Mouse (Mus musculus) regulatory T cell (primary cell): ENCODE results near the gene Nhlrc2.
"Not testable (repeated sequence)": the region's sequence is repeated elsewhere in the genome, so short reads cannot be mapped to it uniquely, and the experiment has no call there.

Source experiments
- in situ Hi-C: fragments of 300-600 bp; cut with MboI, MseI; formaldehyde crosslinking; loops from one replicate; pipeline ENCODE4 v1.15.1; 2025; ENCODE audit warnings: high pct_unique_total_duplicates

Nhlrc2 gene

DNA sequence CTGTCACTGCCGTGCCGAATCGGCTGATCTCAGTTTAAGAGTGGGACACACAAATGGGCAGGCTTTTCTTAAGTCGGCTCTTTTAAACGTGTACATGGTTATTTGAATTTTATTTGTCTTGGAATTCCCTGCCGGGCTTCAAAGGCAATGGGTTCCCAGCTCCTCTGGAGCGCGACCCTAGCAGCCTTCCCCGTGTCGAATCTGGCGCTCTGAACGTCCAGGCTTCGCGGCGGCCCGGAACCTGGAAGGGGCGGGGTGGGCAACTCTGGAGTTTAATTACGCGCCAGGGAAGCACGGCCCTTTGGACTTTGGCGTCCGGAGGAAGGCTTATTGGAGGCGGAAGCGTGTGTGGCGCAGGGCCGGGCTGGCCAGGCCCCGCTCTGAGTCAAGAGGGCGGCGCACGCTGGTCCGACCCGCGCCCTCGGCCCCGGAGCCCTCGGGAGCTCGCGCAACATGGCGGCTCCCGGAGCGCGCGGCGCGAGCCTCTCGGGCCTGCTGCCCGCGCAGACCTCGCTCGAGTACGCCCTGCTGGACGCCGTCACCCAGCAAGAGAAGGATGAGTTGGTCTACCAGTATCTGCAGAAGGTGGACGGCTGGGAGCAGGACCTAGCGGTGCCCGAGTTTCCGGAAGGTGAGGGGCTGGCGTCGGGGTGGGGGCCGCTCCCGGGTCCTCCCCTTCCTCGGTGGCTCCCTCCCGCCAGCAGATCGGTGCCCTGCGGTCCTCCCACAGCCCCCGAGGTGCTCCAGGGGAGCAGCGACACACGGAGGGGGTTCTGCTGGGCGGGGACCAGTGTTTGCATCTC lies at the start of gene Nhlrc2:
Gene Nhlrc2 (plus strand): TSS at position 32 of the 803 bp plus-strand sequence.
- in situ Hi-C loops: no loop called here

DNA sequence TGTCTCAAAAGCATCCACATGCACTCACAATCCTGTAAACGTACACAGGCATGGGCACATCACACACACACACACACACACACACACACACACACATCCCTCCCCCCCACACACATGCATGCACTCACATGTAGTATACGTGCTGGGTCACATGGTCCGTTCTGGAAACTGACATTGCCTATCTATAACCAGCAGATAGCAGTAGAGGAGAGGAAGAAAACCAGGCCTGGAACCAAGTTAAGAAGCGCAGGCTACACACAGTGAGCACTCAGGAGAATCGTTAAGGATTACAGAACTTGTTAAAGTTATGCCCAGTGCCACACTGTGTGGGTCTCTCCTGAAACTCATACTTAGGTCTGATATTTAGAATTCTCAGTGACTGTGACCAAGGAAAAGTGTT lies 45.0 kb upstream of the Nhlrc2 start:
- in situ Hi-C loops: not testable (repeated sequence)

DNA sequence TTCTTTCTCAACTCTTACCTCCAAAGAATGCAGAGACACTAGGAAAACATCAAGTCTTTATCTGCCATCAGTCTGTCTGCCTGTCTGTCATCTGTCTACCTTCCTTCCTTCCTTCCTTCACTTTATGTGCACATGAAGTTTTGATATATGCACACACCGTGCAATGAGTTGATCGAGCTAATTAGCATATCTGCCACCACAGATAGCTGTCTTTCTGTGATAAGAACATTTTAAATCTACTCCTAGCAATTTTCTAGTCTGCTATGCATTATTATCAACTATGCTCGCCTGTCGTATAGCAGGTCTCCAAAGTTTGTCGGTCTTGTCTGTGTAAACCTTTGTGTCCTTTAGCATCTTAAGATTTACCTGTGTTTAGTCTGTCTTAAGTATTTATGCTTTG lies 44.5 kb upstream of the Nhlrc2 start:
- in situ Hi-C loops: not testable (repeated sequence)

DNA sequence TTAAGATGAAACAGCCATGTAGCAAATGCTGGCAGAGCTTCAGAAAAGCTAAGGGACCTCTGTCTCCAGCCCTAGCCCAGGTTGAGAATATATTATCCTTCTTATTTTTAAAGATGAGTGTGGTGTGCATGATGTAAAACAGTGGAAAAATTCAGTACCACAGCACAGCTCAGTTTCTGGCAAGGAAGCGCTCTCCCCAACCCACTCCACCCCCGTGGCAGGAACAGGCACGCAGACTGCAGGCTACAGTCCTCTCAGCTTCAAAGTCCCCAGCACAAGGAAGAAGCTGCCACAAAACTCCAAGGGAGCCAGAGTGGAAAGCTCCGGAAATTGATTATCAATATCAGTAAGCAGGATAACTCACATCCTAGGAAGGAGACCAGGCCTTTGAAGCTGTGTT lies 36.9 kb upstream of the Nhlrc2 start:
- in situ Hi-C loops: not testable (repeated sequence)

DNA sequence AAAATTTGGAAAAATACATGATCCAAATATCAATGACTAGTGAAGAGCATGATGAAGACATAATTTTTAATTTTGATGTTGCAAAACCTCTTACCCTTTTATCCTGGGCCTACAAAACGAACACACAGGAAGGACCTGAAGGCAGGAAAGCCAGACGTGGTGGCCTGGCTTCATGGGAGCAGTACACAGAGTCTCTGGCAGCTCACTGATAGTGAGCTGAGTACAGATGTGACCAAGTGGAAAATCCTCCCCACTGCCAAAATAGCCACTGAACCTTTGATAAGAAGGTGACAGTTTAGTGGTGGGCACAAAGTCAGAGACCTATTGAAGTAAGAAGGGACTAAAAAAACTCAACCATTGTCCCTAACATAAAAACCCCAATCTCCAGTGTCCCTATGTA lies 34.5 kb upstream of the Nhlrc2 start:
- in situ Hi-C loops: not testable (repeated sequence)

DNA sequence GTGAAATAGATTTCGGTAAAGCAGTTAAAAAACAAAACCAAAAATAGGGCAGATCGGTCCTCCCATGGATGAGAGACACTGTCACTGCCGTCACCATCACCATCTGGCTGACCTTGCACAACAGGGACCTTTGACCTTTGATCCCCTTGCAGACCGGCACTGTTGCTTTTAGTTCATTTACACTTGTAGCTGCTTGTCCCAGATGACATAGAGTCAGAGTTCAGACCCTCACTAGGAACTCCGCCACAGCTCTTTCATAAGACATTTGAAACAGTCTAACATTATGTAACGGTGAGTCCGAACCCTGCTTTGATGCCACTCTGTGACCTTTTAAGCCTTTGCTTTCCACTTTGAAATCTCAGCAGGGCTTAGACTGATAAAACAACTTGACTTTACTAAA lies 28.7 kb upstream of the Nhlrc2 start:
- in situ Hi-C loops: not testable (repeated sequence)

DNA sequence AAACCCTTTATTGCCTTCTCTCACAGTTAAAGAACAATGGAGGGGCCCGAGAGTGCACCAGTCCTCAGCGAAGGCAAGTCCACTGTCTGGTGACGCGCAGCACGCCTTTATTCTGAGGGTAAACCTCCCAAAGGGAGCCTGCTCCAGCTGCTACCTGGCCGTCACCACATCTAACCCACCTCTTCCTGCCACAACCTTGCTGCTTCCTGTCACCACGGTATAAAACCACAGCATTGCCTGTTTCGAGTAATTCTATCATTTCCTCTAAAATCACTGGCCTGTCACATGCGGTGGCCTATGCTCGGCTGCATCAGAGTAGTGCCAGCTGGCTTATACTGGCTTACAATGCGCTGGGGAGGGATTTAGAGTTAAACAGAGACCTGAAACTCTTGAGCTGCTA lies 17.5 kb upstream of the Nhlrc2 start:
- in situ Hi-C loops: not testable (repeated sequence)

DNA sequence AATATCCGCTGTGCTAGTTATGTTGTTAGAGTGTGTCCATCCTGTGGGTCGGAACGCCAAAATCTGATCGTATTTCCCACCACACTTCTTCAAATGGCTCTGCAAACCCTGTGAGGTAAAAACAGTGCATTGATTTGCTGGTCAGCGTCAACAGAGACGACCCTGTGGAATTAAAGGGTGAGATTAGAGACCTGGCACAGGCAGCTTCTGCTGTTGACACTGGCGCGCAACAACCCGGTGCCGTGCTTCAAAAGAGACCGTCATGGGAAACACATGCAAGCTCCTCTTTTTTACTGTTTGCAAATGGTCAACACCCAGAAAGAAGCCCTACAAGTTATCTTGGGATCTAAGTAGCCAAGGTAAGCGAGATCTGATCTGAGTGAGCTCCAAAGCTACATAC lies 16.8 kb upstream of the Nhlrc2 start:
- in situ Hi-C loops: no loop called here

DNA sequence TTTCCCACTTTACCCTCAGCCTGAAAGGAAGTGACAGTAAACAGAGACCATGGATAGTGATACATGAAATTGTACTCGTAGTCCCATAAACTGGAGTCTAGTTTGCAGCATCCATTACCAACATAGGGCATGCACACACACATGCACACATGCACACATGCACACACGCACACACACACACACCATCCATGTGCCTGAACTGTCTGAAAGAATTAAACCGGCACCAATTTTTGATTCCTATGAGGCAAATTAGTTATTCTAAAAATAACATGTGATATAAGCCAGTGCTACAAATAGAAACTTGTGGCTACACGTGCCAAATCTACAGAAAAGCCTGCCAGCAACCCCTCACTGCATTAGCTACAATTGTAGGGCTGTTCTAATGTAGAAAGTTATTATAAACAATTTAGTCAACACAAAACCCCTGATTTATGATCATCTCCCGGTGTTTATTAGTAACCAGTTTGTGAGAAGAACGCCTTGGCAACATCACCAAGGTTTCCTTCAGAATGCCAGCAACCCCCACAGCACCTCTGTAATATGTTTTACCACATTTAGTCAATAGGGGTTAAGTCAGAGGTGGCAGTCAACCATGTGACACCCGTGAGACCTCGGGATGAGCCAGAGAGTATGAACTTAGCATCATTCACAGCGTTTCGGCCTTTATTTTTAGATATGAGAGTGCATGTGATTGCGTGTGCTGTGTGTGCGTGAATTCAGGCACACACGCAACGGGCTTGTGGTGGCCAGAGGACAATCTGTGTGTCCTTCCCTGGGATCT lies 14.6 kb upstream of the Nhlrc2 start:
- in situ Hi-C loops: no loop called here

DNA sequence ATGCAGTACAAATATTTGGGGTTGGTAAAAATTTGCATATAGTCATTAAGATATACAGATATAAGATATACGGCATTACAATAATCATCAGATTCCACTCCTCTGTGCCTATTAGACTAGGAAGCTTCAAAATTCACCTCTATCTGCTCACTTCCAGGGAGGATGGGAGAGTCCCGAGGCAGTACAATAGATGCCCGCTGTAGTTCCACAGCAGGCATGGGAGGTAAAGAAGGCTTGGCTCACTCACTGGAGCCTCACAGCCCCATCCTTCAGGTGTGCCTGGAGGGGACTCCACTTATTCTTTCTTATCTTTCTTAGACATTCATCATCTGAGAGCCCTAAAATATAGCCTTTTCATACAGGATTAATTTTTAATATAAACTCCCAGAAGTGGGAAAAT lies 13.7 kb upstream of the Nhlrc2 start:
- in situ Hi-C loops: no loop called here

DNA sequence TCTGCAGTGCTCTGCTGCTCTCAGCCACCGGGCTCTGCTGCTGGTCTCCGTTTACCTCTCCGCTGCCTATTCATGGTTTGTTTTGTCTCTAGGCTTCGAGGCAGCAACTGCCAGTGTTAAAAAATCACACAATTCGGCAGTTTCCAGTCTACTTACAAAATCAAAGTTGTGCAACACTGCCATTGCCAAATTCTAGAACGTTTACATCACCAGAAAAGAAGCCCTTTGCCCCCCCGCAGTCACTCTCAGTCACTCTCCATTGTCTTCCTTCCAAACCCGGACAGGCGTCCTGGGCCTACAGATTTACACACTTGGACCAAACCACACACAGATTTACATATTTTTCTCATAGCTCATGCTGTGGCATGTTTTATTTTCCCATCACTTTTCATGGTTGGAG lies 13.0 kb upstream of the Nhlrc2 start:
- in situ Hi-C loops: no loop called here

DNA sequence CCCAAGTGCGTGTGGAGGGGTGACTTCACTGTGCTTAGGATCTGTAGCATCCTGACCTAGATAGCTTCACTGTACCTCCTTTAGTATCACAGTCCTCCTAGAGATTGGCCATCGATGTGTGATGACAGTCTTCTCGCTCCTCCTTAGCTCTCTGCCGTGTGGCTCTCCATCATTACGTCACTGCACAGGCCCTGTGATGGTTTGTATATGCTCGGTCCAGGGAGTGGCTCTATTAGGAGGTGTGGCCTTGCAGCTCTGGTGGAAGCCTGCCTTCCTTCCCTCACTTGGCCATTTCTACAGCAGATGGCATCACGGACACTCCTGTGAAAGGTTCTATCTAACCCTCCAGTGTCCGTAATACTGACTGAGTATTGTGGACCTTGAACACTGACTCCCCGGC lies 12.3 kb upstream of the Nhlrc2 start:
- in situ Hi-C loops: no loop called here

DNA sequence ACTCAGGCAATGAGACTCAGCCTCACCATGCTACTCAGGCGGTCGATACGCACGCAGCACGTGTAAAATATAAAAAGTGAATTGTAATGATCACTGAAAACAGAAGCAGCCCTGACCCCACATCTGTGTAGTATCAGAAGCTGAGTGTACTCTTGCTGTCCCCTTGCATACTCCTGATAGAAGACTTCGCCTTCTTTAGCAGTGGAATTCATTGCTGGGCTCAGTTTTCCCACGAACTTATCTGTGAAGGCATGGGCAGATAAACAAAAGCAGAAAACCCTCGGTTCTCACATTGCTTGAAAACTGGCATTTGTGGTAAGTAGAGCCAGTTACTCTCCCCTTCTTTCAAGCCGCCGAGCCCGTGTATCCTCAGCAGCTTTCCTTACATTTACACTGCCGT lies 4.7 kb upstream of the Nhlrc2 start:
- in situ Hi-C loops: no loop called here

DNA sequence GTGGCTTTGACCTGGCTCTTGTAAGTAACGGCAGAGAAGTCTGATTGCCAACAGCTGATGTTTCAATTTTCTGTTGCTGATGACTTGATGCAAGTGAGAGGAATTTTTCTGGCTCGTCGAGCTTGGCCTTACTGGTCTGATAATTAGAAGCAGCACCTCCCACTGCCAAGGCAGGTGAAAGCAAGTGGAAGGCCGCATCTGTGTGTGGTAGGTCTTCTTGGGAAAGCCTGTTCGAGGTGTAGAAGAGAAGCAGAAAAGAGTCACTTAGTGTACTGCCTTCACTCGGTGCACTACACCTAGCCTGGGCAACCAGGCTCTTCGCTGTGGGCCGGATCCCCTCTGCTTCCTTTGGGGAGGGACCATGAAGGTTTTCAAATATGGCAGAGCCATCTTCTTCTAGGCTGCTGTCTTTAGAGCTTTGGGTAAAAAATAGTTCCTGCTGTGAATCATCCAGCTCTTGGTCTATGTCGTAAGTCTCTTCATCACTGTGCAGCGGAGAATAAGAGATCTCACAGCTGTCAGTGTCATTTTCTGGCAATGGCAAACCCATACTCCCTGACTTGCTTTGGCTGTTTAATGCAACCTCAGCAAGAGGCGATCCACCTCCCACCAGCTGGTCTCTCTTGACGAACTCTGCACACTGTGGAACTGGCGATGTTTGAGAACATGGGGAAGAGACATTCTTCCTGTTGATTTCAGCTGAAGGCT lies 3.2 kb upstream of the Nhlrc2 start:
- in situ Hi-C loops: no loop called here

DNA sequence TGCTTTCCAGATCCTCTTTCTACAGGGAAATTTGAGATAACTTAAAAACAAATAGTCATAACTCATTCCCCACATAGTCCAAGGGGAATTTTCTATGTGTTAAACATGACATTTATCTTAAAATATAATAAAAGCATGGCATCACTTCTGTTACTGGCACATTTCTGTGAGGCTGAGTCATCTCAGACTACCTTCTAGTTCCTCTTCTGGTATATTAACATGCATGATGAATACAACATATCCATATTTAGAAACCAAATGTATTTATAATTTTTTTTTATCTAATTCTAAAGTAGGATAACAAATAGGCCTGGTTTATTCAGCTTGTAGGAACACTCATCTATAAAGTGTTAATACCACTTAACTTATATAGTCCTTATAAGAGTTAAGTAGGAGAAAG lies 2.0 kb upstream of the Nhlrc2 start:
- in situ Hi-C loops: no loop called here

DNA sequence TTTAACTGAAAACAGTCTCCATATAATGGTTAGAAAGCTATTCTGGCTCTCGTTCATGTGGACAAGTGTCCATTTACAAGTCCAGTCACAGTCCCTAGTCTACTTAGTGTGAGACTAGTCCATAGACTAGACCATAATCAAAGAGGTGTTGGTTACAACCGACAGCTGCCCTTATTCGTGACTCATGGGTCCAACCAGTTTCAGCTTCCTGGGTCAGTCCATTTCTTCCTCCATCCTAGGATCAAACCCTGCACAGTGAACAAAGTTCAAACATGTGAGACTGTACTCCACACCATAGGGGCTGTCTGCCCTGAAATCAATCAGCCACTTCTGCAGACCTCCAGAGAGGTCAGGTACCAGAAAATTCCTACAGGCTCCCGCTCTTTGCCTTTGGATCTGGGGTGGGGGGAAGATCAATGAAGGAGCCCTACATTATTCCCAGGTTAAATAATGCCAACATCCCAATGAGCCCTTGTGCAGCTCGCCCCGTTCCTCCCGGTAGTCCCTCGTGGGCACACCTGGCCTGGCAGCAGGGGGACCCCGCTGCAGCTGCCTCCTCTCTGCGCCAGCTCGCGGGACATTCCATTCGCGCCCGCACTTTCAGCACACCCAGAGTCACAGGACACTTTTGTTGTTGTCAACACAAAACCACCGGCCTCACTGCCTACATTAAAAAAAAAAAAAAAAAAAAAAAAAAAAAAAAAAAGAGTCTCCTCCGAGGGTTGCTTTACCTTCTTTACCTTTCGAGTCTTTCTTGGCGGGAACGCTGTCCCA lies 418 bp upstream of the Nhlrc2 start, which contains the start of gene Dclre1a:
Gene Dclre1a (minus strand): TSS at position 767 of the 774 bp plus-strand sequence.
- in situ Hi-C loops: no loop called here

DNA sequence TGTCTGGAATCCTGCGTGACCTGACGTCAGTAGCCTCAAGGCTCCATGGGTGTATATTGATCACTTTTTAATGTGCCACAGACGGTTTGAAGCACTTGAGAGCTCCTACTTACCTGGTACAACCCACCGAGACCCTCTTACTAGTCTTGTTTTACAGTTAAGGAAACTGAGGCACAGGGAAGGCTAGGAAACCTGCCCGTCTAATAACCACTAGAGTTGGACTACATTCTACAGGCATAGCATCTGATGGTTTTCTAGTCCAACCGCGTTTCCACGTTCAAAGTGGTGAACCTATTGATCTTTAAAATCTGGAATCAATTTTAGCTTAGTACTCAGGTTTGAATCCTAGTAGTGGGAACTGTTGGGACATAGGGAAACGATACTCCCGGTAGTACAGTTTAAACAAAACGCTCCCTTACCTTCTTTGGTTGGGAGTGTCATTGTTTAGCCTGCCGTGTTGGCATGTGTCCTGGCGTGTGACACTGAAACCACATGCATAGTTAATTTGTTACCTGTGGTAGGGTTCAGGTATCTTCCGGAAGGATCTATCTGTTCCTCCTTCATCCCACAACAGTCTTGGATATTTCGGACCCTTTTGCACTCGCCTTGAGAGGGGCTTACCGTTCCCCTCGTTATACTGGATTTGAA lies 1.1 kb downstream of the Nhlrc2 start:
- in situ Hi-C loops: no loop called here

DNA sequence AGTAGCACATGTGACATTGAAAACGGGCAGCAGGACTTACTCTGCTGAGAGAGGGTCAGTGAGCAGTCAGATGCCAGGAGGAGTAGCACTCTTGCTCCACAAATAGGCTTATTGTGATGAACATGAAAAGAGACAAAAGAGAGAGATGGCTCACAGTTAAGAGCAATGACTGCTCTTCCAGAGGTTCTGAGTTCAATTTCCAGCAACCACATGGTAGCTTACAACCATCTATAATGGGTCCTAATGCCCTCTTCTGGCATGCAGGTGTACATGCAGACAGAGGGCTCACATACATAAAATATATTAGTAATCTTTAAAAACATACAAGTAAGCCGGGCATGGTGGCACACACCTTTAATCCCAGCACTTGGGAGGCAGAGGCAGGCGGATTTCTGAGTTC lies 5.1 kb downstream of the Nhlrc2 start:
- in situ Hi-C loops: loop anchor here (10.0 kb wide), 1 partner anchor 222 kb away; no protein-coding TSS in a partner anchor

DNA sequence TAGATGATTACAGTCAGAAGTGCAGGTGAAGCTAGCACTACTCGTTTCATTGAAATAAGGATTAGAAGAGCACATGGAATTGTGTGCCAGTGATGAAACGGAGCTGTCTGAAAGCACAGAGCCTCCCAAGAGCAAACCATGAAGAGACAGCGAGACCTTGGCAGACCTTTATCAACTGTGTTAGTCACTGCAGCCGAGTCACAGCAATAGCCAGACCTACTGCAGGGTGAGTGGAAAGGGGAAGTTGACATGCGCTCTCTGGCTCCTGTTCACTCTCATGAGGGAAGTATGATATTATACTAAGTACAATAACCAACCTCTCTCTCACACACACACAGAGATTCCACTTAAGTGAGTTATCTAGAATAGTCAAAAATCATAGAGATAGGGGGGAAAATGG lies 7.9 kb downstream of the Nhlrc2 start:
- in situ Hi-C loops: loop anchor here (10.0 kb wide), 1 partner anchor 219 kb away; no protein-coding TSS in a partner anchor

DNA sequence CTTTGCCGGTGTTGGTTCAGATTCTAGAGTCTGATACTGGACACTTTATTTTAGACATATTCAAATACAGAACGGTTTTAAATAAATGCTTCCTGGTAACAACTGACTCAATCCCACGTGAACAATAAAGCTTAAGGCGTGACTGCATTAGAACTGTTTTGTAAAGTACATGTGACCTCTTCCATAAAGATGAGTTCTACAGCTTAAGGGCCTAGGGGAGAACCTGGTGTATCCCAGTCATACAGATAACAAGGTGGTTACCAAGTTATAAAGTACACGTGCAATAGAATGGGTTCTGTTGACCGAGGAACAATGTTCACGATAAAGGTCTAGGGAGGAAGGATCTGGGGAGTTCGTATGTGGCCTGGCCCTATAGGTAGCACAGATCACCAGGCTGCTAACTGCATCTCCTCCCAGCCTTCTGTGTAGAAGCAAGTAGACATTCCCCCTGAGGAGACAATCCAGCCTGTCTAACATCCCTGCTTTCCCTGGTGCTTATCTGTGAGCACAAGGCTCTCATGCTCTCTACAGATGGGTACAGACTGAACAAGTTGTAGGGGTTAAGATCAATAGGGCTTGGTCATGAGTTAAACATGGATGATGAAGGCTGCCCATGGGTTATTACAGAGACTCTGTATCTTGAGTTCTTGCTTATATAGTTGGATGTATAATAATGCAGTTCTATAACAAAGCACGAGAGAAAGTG lies 14.5 kb downstream of the Nhlrc2 start:
- in situ Hi-C loops: no loop called here
